Mouse (Mus musculus) ES-Bruce4 (cell line): ENCODE data around the gene Wbp1. TPM values are rescaled to one million over a fixed set of nuclear protein-coding genes. Genes with fewer than 3 reads are reported as not detected.

ENCODE experiments used
- H3K27ac ChIP-seq: 2 replicates; pipeline ENCODE4 v1.5.1; 2012; ENCODE audit warnings: low read length, inconsistent platforms; ENCODE audit not compliant: insufficient read depth
- H3K27me3 ChIP-seq: 2 replicates; pipeline ENCODE4 v1.6.1; 2012; ENCODE audit warnings: mild to moderate bottlenecking, low read length, inconsistent platforms; ENCODE audit not compliant: control insufficient read depth, poor library complexity, insufficient read depth, severe bottlenecking
- H3K36me3 ChIP-seq: 2 replicates; pipeline ENCODE4 v1.6.1; 2012; ENCODE audit warnings: inconsistent platforms, mild to moderate bottlenecking, low read length, moderate library complexity; ENCODE audit not compliant: control insufficient read depth, poor library complexity, insufficient read depth, severe bottlenecking
- H3K4me1 ChIP-seq: one replicate; pipeline ENCODE4 v1.8.1; 2011; ENCODE audit warnings: low read length; ENCODE audit not compliant: control insufficient read depth, insufficient read depth
- H3K4me3 ChIP-seq: 2 replicates; pipeline ENCODE4 v1.5.1; 2011; ENCODE audit warnings: low read depth, mild to moderate bottlenecking, low read length
- H3K9ac ChIP-seq: 2 replicates; pipeline ENCODE4 v1.6.1; 2012; ENCODE audit warnings: low read depth, mild to moderate bottlenecking, inconsistent platforms; ENCODE audit not compliant: poor library complexity, severe bottlenecking
- H3K9me3 ChIP-seq: replicated peaks from 2 replicates; pipeline ENCODE4 v1.6.1; 2012; ENCODE audit warnings: mild to moderate bottlenecking, low read length, inconsistent platforms; ENCODE audit not compliant: control insufficient read depth, poor library complexity, insufficient read depth, severe bottlenecking
- CTCF ChIP-seq: IDR thresholded peaks from one replicate; pipeline ENCODE4 v1.8.1; 2011; ENCODE audit warnings: low read depth, low read length
- EP300 ChIP-seq: IDR thresholded peaks from 2 replicates; pipeline ENCODE4 v1.6.1; 2011; ENCODE audit warnings: low read depth, low read length; ENCODE audit not compliant: insufficient read depth
- POLR2A ChIP-seq: IDR thresholded peaks from one replicate; pipeline ENCODE4 v1.8.1; 2011; ENCODE audit warnings: low read length; ENCODE audit not compliant: insufficient read depth
- polyA plus RNA-seq: library from polyadenylated mRNA; stranded (reverse); fragments of >200 nt; gene quantifications from 2 replicates; pipeline ENCODE4 v1.2.4, GENCODE M21; 2011; ENCODE audit warnings: low read depth; ENCODE audit not compliant: missing spikeins, insufficient read depth, insufficient read length

The Wbp1 gene
- polyA plus RNA-seq, result 26.7 and 32.4 TPM in 2 replicates

- Histone ChIP-seq H3K27ac (peak within 1 kb of the TSS; percentile 25), H3K27me3 (no peaks in the 10 kb centered on the region), H3K4me3 (peak within 1 kb of the TSS; percentile 85), H3K4me1 (no peaks in the 10 kb centered on the region), H3K36me3 (0 out of 2 replicates have a peak, but pooled peaks cover 4% of the 10 kb centered on the region), H3K9me3 (no peaks in the 10 kb centered on the region), H3K9ac (peak within 1 kb of the TSS; percentile 86)
- no peak for TF ChIP-seq CTCF
- TF ChIP-seq POLR2A, result peak; percentile 47
Observed at GRCm38 (mm10) chr6:83120930-83121862, at the start of gene Wbp1. Wbp1 (minus strand) TSS chr6:83121559.

DNA sequence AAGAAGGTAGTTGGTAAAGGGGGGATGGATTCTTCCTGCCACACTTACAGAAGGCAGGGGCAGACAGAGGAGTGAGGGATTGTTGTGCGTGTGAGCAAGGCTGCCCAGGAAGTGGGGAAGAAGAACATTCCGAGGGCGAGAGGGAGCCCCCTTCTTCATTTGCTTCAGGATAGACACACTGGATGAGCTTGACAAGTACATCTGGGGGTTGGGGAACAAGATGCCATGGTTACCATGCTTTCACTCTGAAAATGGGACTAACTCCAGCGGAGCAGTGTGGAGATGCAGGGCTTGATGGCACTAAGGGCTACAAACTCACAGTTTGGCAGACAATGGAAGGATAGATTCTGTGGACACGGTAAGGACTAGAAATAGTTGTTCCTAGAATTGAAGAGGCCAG lies 49.7 kb upstream of the Wbp1 start:
- peaks cover 5% of the 10 kb centered on the region for H3K4me1 ChIP-seq
- no peaks in the 10 kb centered on the region for H3K36me3 ChIP-seq
- H3K27ac ChIP-seq, result no peak overlapping the region
- H3K9me3 ChIP-seq, result no peaks in the 10 kb centered on the region
- H3K4me3 ChIP-seq, result no peak overlapping the region
- H3K9ac ChIP-seq, result no peak overlapping the region
- no peaks in the 10 kb centered on the region for H3K27me3 ChIP-seq
- TF ChIP-seq EP300 (no peak), POLR2A (no peak), CTCF (no peak)

DNA sequence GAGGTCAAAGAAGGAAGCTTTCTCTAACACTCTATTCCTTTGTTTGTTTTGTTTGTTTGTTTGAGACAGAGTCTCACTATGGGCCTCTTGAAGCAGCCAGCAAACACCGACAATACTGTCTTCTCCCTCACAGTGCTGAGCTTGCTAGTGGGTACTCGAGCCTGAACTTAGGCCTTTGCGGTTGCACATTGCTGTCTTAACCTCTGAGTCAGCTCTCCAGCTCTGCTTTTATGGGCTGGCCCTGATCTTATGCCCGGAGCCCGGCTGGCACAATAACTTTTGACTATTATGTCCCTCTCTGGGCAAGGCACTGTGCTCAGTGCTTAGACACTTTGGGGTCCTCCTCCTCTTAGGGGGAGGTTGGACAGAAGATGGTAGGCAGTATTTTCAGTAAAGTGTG lies 48.5 kb upstream of the Wbp1 start:
- TF ChIP-seq POLR2A (no peak), EP300 (no peak), CTCF (no peak)
- Histone ChIP-seq H3K9ac (no peak overlapping the region), H3K27me3 (no peaks in the 10 kb centered on the region), H3K4me1 (peaks cover 5% of the 10 kb centered on the region), H3K4me3 (no peak overlapping the region), H3K36me3 (no peaks in the 10 kb centered on the region), H3K9me3 (no peaks in the 10 kb centered on the region), H3K27ac (no peak overlapping the region)

DNA sequence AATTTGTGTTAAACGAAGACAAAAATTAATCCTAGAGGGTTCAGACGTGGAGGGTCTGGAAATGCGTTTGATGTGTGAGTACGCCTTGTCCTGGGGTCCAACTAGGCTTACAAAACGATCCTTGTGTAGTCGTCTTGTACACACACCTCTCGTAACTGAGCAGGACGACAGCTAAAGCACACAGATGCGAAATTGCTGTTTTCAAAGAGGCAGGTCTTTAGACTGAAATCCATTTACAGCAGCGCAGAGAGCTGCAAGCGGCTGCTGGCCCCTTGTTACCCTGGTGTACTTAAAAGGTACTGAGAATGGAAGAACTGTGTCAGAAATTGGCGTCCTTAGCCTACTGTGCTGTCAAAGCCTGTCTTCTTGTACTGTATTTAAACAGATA lies 44.9 kb upstream of the Wbp1 start:
- peaks cover 2% of the 10 kb centered on the region for H3K4me1 ChIP-seq

GRCm38 (mm10) chr6:83165607-83166242 lies 44.4 kb upstream of the Wbp1 start, which contains the start of gene Dctn1:
Dctn1 (plus strand) TSS chr6:83165920.
- H3K4me1 ChIP-seq, result no peaks in the 10 kb centered on the region
- H3K27ac ChIP-seq, result no peak within 1 kb of the TSS
- peak within 1 kb of the TSS; percentile 60 for H3K9ac ChIP-seq
- H3K36me3 ChIP-seq, result no peaks in the 10 kb centered on the region
- no peaks in the 10 kb centered on the region for H3K27me3 ChIP-seq
- peak within 1 kb of the TSS; percentile 60 for H3K4me3 ChIP-seq
- peak; percentile 56; the same call in 1 of the 2 replicates for TF ChIP-seq EP300
- no peak for TF ChIP-seq POLR2A
- peak; percentile 88 for TF ChIP-seq CTCF
- no peaks in the 10 kb centered on the region for H3K9me3 ChIP-seq

More for the DNA sequence above, 44.9 kb upstream of the Wbp1 start:
- H3K4me3 ChIP-seq, result peak overlapping the region; percentile 60
- H3K27ac ChIP-seq, result no peak overlapping the region
- no peak for TF ChIP-seq EP300
- no peak for TF ChIP-seq CTCF
- no peak for TF ChIP-seq POLR2A
- no peaks in the 10 kb centered on the region for H3K36me3 ChIP-seq
- no peaks in the 10 kb centered on the region for H3K9me3 ChIP-seq
- H3K27me3 ChIP-seq, result no peaks in the 10 kb centered on the region
- H3K9ac ChIP-seq, result peak overlapping the region; percentile 60
